Mouse (Mus musculus) retina, adult 2 months (tissue): ENCODE results near the gene Cdkl4.

ENCODE experiments used
- DNase-seq: peaks from one replicate; pipeline ENCODE4 v3.0.0-alpha.2; 2012; ENCODE audit warnings: low read depth, low spot score

Gene Cdkl4

DNA sequence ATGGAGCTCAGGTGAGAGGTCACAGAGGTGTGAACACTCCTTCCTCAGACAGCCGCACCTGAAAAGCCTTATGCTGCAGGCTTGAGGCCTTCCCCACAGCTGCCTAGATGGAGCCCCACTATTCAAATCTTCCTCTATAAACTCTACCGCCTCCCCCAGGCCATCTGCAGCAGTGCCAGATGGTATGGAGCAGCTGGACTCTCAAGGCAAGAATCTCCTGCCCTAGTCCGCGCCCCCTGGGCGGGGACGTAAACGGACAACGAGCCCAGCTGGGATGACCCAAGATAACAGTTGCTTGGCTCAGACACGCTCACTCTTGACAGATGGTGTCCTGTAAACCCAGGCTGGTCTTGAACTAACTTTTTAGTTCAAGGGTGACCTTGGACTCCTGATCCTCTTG, 60.4 kb downstream of the Cdkl4 start:
- DNase-seq, result no peak

DNA sequence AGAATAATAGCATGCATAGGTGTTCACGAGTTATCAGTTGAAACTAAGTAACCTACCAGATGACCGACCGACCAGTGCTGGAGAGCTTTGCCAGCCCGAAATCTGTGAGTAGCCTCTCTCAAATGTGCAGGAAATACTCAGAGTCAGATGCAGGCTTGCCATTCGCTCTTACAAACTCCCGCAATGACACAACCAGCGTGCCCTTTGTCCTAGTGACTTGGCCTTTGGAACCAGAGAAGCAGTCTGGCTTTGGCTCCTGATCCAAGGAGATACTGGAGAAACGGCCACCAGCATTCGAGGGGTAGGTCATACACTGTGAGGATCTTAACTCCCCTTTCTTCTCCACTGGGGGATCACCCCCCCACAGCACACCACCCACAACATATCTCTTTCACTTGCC, 61.7 kb downstream of the Cdkl4 start:
- DNase-seq, result no peak

DNA sequence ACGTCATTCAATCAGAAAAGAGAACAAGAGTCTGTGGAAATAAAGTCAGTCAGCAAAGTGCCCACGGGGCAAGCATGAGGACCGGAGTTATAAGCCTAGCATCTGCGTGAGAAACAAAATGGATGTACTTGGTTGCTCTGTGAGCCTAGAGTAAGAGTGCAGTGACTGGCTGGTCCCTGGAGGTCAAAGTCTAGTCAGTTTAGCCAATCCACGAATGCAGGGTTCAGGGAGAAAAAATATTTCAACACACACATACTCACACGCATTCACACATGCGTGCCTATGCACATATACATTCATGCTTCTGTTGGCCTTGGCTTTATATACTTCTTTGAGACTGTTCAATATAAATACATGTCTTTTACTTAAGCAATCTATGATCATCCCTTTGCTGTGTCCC, 62.1 kb downstream of the Cdkl4 start:
- DNase-seq, result no peak

DNA sequence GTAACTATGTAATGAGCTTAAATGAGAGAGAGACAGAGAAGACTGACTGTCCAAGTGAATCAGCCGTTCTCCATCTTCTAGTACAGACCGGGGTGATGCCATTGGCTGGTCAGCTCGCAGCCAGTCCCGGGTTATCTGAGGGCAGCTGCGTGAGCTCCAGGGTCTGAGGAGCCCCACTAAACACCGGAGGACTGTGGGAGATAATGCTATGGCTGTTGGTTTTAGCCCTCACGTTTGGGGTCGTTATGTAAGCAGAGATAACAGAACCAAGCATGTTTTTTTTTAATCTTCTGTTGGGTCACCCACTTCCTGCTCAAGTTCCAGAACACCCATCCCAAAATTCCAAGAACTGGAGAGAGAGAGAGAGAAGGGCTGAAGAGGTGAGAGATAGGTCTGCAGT, 63.8 kb downstream of the Cdkl4 start:
- no peak for DNase-seq

DNA sequence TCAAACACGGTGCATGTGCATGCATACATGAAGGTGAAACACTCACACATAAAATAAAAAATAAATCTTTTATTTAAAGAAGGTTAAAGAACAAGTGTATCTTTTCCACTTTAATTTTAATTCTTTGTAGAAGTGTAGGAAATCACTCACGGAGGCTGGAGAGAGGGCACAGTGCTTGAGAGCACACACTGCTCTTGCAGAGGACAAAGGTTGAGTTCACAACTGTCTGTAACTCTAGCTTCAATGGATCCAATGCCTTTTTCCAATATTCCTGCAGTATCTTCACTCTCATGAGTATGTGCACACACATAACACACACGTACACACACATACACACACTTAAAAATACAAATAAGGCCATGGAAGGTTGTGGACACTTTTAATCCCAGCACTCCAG, 67.2 kb downstream of the Cdkl4 start:
- DNase-seq, result no peak

DNA sequence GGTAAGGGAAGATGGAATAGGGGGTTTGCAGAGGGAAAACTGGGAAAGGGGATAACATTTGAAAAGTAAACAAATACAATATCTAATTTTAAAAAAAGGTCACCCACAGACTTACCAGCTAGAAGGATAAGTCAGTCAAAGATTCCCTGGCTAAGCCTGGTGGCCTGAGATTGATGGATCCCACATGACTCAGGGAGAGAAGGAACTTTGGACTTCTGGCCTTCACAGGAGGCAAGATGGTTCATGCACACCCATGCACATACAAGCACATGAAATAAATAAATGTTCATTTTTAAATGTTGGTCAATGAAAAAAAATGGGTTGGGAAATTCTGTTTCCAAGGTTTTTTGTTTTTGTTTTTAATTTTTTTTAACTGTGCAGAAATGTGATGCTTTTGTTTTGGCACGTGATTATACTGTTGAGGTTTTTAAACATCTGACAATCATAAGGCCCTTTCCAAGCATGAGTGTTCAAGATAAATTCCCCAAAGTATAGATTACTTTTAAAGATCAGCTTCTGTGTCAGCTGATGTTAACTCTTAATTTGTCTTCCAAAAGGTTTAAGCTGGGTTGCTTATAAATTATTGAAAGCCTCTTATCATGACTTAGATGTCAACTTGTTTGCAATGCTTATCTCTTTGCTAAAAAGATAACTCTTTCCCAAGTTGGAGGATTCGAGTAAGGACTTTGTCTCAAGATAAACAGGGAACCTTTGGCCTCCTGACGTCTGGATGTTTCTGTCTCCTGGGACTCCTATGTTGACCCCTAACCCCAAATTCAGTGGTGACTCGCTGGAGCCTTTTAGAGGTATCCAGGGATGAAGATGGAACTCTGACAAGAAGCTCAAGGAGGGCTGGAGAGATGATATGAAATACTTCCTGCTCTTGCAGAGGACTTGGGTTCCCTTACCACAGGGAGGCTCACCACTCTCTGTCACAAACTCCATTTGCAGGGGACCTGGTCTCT, 67.8 kb downstream of the Cdkl4 start:
- DNase-seq, result no peak

DNA sequence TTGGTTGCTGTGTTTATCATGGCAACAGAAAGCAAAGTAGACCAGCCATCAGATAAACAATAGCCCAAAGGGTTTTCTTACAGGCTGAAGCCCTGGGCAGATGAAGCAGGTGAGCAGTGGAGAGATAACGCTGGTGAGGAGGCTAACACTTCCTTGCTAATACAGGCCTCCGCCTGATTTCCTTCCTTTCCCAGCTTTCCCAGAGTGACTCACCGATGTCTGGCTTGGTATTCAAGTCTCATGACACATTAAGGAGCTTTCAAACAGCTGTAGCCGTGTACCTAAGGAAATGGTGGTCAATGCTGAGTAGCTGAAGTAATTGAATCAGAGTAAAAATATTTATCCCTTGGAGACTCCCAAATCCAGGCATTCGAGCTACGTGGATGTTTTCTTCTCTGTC, 71.8 kb downstream of the Cdkl4 start:
- DNase-seq, result no peak

DNA sequence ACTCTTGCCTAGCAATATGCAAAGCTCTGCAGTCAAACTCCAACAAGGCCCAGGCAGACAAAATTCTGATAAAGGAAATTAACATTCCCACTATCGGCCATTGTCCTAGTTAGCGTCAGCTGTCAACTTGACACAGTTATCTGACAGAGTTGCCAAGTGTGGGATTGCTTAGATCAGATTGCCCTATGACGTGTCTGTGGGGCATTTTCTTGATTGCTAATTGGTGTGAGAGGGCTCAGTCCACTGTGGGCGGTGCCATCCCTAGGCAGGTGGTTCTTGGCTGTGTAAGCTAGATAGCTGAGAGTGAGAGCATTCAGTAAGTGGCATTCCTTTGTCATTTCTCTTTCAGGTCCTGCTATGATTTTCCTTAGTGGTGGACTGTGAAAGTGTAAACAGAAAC, 72.3 kb downstream of the Cdkl4 start:
- no peak for DNase-seq

DNA sequence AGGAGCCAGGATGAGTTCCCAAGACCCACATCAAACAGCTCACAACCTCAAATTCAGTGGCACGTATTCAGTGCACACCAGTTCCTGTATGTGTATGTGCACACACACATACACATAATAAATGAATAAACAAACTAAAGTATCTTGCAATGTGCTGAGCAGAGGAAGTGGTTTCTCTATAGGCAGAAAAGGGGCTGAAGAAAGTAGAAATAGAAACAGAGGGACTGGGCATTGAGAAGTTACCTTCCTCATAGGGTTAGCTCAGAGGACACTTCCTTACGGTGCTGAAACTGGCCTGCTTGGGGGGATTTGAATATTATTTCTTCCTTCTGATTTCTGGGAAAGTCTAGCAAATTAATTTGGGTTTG, 75.8 kb downstream of the Cdkl4 start:
- no peak for DNase-seq

DNA sequence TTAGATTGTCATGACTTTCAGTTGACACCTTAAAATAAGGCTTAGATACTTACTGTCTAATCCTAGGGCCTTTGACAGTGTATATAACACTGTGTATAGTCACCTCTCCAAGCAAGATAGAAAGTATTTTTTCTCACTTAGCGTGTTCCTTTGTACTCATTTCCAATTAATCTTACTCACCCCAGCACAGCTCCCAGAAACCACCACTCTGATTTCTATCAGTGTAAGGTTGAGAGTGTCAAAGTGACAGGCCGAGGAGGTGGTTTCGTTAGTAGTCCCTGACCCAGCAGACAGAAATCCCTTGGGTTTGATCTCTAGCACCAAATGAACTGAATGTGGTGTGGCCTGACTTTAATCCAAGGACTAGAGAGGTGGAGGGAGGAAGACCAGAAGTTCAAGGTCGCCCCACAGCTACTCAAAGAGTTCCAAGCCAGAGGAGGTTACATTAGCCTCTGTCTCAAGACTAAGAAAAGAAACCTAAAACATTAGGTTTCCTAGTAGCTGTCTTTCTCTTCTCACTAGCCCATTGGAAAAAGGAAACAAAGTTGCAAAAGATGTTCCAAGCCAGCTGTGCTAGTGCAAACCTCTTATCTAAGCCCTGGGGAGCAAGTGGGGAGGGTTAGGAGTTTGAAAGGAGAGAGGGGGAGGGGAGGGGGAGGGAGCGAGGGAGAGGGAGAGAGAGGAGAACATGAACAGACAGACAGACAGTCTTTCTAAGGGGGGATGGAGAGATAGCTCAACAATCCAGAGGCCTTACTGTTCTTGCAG, 76.4 kb downstream of the Cdkl4 start:
- DNase-seq, result no peak

DNA sequence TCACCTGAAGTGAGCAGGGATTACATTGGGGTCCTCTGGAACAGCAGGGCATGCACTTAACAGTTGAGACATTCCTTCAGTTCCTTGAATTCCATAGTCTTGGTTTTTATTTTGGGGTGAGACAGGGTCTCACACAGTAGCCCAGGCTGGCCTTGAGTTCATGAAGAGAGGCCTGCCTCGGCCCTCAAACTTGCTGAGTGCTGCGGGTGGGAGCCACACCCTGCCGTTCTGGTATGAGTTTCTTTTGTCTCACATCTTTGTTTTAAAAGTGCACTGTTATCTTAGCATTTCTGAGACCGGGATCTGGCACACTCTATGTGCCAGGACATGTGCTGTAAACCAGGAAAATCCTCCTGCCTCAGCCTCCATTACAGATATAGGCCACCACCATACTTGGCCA, 77.6 kb downstream of the Cdkl4 start:
- no peak for DNase-seq

DNA sequence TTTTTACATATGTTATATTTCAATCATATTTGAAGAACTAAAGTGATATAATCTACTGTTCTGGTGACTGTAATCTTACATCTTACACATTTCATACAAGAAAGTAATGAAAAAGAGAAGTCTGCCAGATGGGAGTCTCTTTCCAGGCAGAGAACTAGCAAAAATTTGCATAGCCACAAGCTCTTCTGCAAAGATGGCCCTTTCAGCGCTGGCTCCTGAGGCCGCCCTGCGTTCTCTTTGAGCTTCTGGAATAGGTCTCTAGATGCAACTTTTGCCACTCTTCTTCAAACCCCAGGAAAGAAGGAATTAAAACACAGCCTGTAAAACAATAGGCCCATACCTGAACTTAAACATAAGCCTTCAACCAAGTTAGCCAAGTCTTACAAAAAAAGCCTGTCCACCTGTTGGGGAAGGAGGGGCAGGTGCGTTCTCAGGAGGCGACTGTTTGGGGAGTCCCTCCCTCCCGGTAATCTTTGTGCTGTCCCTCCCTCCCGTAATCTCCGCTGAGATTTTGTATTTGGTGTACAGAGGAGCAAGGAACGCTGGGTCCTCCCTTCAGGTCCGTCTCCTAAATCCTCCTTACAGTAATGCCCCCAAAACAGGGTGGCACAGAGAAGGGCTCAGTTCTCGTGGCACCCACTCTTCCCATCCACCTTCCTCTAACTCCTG, 78.9 kb downstream of the Cdkl4 start:
- DNase-seq, result no peak

DNA sequence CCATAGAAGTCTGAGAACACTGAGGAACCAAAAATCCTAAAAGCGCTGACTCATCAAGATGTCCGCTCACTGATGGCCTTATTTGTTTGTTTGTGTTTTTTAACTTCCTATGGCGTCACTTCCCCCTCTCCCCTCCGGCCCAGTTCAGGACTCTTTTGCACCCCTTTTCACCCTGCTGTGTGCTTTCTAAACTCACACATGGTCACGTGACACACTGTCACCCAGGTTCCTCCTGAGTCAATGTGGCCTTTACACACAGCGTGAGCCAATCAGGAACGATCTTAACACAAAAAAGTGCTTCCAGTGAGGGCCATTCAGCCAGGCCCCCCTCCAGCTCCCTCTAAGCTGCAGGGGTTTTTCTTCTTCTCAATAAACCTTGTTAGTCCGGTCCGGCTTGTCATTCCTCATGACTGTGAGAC, 80.4 kb downstream of the Cdkl4 start:
- DNase-seq, result no peak

DNA sequence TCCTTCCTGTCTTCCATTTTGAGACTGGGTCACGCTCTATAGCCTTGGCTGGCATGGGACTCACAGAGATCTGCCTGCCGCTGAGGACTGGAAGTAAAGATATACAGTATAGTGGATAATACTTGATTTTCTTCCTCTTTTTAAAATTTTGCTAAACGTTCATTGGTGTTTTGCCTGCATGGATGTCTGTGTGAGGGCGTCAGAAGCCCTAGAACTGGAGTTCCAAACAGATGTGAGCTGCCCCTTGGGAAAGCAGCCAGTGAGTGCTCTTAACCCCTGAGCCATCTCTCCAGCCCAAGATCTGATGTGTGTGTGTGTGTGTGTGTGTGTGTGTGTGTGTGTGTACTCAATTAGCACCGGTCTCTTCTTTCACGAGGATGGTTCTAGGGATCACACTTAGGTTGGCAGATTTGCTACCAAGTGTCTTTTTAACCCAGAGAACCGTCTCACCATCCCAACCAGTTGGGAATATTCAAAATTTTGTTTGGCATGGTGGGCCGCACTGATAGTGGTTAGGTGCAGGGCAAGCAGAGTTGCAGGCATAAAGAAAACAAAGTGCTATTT, 80.9 kb downstream of the Cdkl4 start:
- DNase-seq, result no peak

DNA sequence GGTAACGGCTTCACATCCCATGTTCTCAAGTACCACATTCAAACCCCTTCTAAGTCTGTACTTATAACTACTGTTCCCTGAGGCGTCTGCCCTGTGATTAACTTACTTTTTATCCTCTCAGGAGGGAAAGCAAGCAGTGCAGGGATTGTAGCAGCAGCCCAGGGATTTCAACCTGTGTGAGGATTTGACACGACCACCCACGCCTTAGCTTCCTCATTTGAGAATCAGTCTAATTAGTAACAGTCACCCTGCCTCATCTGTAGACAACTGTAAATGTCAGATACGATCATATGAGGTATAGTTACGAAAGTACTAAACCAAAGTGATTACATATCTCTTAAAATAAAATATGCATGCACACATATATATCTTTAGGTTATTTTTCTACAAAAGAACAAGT, 81.4 kb downstream of the Cdkl4 start:
- no peak for DNase-seq

DNA sequence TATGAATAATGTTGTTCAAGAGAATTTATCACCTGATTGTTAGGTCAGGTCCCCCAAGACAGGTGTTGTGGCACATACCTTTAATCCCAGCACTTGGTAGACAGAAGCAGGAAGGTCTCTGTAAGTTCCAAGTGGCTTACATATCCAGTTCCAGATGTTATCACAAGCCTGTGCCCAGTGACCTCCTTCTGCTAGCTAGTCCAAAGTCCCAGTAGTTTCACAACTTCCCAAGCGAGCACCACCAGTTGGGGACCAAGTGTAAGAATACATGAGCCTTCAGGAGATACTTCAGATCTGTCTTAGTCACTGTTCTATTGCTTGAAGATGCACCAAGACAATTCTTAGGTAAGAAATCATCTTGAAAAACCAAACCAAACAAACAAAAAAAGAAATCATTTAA, 83.7 kb downstream of the Cdkl4 start:
- no peak for DNase-seq

DNA sequence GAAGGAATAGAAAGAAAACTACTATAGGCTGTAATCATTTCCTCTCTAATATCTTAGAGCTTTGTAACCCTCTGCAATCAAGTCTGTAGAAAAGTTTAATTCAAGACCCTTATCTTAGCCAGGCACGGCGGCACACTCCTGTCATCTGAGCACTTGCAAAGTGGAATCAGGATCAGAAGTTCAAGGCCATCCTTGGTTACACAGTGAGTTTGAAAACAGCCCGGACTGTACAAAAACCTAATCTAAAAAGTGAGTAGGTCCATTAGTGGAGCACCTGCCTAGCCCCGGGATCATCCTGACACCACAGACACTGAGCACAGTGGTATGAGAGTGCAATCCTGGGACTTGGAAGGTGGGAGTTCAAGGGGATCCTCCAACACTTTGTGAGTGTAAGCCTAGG, 84.8 kb downstream of the Cdkl4 start:
- no peak for DNase-seq

DNA sequence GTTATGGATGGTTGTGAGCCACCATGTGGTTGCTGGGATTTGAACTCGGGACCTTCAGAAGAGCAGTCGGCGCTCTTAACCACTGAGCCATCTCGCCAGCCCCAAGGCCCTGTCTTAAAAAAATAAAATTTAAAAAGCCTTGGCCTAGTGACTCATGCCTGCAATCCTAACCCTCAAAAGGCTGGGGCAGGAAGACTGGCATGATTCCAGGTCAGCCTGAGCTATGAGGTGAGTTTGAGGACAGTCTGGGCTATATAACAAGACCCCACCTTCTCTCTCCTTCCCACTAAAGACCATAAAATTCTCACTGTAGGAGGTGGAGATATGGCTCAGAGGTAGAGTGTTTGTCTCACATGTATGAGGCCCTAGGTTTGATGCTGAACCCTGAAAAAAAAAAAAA, 85.3 kb downstream of the Cdkl4 start:
- no peak for DNase-seq

DNA sequence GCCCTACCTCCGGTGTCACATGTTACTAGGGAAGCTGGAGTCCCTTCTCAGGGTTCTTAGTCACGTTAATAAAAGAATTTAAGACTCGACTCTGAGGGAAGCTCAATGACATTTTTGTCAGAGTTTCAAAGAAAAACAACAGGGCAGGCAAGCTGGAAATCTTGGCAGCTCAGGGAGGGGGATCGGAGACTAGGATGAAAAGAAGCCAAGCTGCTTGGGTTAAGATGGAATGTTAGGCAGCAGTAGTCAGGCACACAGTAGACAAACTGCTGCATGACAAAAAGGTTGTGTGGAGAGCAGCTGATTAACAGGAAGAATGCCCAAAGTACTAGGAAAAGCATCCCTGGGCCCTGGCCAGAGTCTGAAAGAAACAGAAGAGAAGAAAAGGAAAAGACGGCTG, 87.4 kb downstream of the Cdkl4 start:
- no peak for DNase-seq

DNA sequence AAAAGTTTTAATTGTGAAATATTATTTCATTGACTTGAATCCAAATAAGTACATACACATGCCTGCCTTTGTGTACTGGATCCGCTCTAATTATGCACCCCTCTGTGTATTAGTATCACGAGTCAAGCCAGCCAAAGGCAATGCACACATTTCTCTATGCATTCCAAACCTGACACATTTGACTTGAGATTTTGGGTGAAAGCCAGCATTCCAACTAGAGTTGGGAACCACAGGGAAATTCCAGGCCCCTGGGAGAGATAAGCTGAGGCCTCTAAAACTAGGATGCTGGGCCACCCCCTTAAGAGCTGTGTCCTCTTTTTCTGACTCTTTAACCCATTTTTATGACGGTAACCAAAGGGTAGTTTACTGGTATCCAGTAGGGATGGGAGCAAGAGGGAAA, 88.7 kb downstream of the Cdkl4 start:
- DNase-seq, result no peak

DNA sequence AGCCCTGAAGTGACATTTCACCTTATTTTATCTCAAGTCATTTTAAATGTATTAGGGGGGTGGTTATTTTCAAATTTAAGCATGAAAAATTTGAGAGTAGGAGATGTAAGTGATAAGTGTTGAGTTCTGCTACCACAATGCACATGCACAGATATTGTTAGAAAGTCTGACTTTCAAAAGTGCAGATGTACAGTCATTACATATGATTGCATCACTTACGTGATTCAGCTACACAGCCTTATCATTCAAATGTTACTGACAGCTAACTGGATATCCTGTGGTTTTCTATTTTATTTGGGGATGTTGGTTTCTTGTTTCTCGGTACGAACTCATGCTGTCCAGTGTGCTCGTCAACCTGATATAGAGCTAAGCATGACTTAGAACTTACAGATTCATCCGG, 92.5 kb downstream of the Cdkl4 start:
- DNase-seq, result no peak

DNA sequence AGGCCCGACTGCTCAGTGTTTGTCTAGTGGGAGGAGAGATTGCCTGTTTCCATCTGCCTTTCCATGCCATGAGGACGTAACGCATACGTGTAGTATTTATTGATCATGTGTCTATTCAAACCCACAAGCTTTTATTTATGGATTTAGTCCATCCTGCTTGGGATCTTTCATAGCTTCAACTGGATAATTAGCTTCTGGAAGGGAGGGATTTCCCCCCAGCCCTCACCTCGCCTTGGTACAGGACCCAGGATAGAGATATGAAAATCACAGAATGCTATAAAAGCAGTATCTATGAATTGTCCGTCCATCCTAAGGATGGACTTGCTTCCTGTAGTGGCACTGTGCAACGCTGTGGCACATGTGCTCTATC, 96.8 kb downstream of the Cdkl4 start:
- no peak for DNase-seq
